ENCODE assay signal across 11 mouse cellular contexts in the genomic region with DNA sequence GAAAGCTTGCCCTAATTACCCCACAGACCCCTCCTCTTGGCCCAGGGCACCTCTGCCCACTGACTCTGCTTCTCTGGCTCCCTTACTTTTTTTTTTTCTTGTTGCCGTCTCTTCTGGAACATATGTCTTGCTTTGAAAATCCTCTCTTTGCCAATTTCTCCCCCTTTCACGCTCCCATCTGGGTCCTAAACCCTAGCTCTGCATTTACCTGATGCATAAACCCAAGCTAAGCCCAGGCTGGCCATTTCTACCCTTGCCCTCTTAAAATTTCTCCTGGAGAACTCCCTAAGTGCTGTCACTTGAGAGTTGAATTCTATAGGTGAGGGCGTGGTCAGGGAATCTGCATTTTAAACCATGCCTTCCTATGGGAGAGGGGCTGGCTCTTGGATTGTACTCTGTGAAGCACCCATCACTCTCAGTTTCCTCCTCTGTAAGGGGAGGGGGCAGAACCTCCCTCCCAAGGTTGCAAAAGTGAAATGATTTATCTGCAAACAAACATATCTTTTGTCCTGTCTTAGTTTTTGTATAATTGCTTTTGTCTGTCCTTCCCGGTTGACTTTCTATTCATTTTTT. TPM values are rescaled to one million over a fixed set of nuclear protein-coding genes. Genes with fewer than 3 reads are reported as not detected.
DNase-seq lines count a peak whose midpoint lies in the region; ATAC-seq and TF ChIP-seq lines count a peak whose summit lies in the region.
"Had no signal": no experiment of that assay in that cellular context is flagged by ENCODE, and none has a peak within 500 bp of the region (broad histone marks: within the 10 kb centered on the region; RNA-seq: fewer than 3 reads in every experiment).

No protein-coding gene starts in this region.

- intact Hi-C loops in left cerebral cortex, postnatal 36 days (cut with DNase I): loop anchor here (1.0 kb wide), 1 partner anchor 20 kb away; no protein-coding TSS in a partner anchor

- H3K4me3 ChIP-seq in kidney, embryonic 15.5 days (replicated peaks): no peak overlapping the region
- H3K4me3 ChIP-seq in embryonic facial prominence, embryonic 11.5 days (ENCODE audit: low read depth, low read length): no peak overlapping the region
- H3K4me3 ChIP-seq in hindbrain, embryonic 15.5 days: no peak overlapping the region; the same call in 1 of the 2 replicates
- peak overlapping the region; percentile 27 for H3K4me3 ChIP-seq in midbrain, embryonic 15.5 days
- no peak overlapping the region for H3K4me3 ChIP-seq in thymus, adult 2 months (ENCODE audit: control insufficient read depth, insufficient read depth, low read length)

- no peaks in the 10 kb centered on the region for H3K36me3 ChIP-seq in kidney, embryonic 15.5 days
- no peaks in the 10 kb centered on the region for H3K36me3 ChIP-seq in embryonic facial prominence, embryonic 11.5 days (replicated peaks; ENCODE audit: control insufficient read depth, insufficient read depth, low read depth, low read length)
- no peaks in the 10 kb centered on the region for H3K36me3 ChIP-seq in hindbrain, embryonic 15.5 days
- no peaks in the 10 kb centered on the region for H3K36me3 ChIP-seq in midbrain, embryonic 15.5 days (replicated peaks)
- no peaks in the 10 kb centered on the region for H3K36me3 ChIP-seq in thymus, adult 2 months (ENCODE audit: control insufficient read depth, insufficient read depth, low read length)

- H3K9ac ChIP-seq in kidney, embryonic 15.5 days: no peak overlapping the region
- no peak overlapping the region for H3K9ac ChIP-seq in embryonic facial prominence, embryonic 11.5 days (replicated peaks; ENCODE audit: low read length)
- no peak overlapping the region for H3K9ac ChIP-seq in hindbrain, embryonic 15.5 days
- peak overlapping the region; percentile 16; the same call in 1 of the 2 replicates for H3K9ac ChIP-seq in midbrain, embryonic 15.5 days

- H3K9me3 ChIP-seq in kidney, embryonic 15.5 days (replicated peaks): no peaks in the 10 kb centered on the region
- no peaks in the 10 kb centered on the region for H3K9me3 ChIP-seq in embryonic facial prominence, embryonic 11.5 days (replicated peaks; ENCODE audit: control insufficient read depth, low read length)
- no peaks in the 10 kb centered on the region for H3K9me3 ChIP-seq in hindbrain, embryonic 15.5 days
- no peaks in the 10 kb centered on the region for H3K9me3 ChIP-seq in midbrain, embryonic 15.5 days

- no peak for DNase-seq in kidney, postnatal 10 days
- peak; percentile 13 for DNase-seq in embryonic facial prominence, embryonic 11.5 days (ENCODE audit: low spot score)
- DNase-seq in left cerebral cortex, postnatal 36 days (ENCODE audit: low spot score in 2 of 2): no peak
- DNase-seq in thymus, adult 2 months: no peak

- ATAC-seq in kidney, embryonic 15.5 days (replicated peaks; ENCODE audit: low FRiP score): no peak
- no peak for ATAC-seq in embryonic facial prominence, embryonic 11.5 days (replicated peaks; ENCODE audit: insufficient number of reproducible peaks, low FRiP score, low TSS enrichment, low read depth)
- no peak for ATAC-seq in hindbrain, embryonic 15.5 days (ENCODE audit: low FRiP score, low read depth)
- ATAC-seq in midbrain, embryonic 15.5 days (replicated peaks): peak; percentile 52; the same call in 1 of the 2 replicates
- ATAC-seq in megakaryocyte progenitor cell, adult 5-6 weeks (replicated peaks; ENCODE audit: poor library complexity): no peak

- H3K4me1 ChIP-seq in kidney, embryonic 15.5 days: peaks cover 12% of the 10 kb centered on the region
- no peaks in the 10 kb centered on the region for H3K4me1 ChIP-seq in embryonic facial prominence, embryonic 11.5 days (ENCODE audit: control insufficient read depth, insufficient read depth, low read length)
- H3K4me1 ChIP-seq in hindbrain, embryonic 15.5 days (replicated peaks): peaks cover 26% of the 10 kb centered on the region
- H3K4me1 ChIP-seq in midbrain, embryonic 15.5 days: peaks cover 24% of the 10 kb centered on the region
- H3K4me1 ChIP-seq in thymus, adult 2 months (replicated peaks; ENCODE audit: control insufficient read depth, insufficient read depth, low read length): no peaks in the 10 kb centered on the region

- TF ChIP-seq POLR2A in thymus, adult 2 months (IDR thresholded peaks at IDR 0.05; ENCODE audit: control insufficient read depth, extremely low read depth, insufficient read depth, low read length, poor library complexity): no peak

- no peak for TF ChIP-seq CTCF in thymus, adult 2 months (IDR thresholded peaks at IDR 0.05; ENCODE audit: borderline replicate concordance, control insufficient read depth, extremely low read depth, insufficient read depth, low read length, poor library complexity)

- H3K27ac ChIP-seq in kidney, embryonic 15.5 days: no peak overlapping the region
- H3K27ac ChIP-seq in embryonic facial prominence, embryonic 11.5 days (replicated peaks; ENCODE audit: low read depth, low read length): no peak overlapping the region
- H3K27ac ChIP-seq in hindbrain, embryonic 15.5 days (replicated peaks): peak overlapping the region; percentile 73
- H3K27ac ChIP-seq in midbrain, embryonic 15.5 days: peak overlapping the region; percentile 84
- H3K27ac ChIP-seq in thymus, adult 2 months (ENCODE audit: control insufficient read depth, insufficient read depth, low read length): no peak overlapping the region

- peaks cover 27% of the 10 kb centered on the region for H3K27me3 ChIP-seq in kidney, embryonic 15.5 days
- no peaks in the 10 kb centered on the region for H3K27me3 ChIP-seq in embryonic facial prominence, embryonic 11.5 days (ENCODE audit: control insufficient read depth, insufficient read depth, low read length)
- peaks cover 4% of the 10 kb centered on the region; the same call in 1 of the 2 replicates for H3K27me3 ChIP-seq in hindbrain, embryonic 15.5 days
- no peaks in the 10 kb centered on the region for H3K27me3 ChIP-seq in midbrain, embryonic 15.5 days (replicated peaks)
- H3K27me3 ChIP-seq in thymus, adult 2 months (ENCODE audit: control insufficient read depth, insufficient read depth, low read length): no peaks in the 10 kb centered on the region

- 18% methylated on average over 4 of the region's 4 CpGs for WGBS in kidney, embryonic 15.5 days
- 16% methylated on average over 4 of the region's 4 CpGs for WGBS in embryonic facial prominence, embryonic 11.5 days
- 5% methylated on average over 4 of the region's 4 CpGs for WGBS in hindbrain, embryonic 15.5 days
- 12% methylated on average over 4 of the region's 4 CpGs for WGBS in midbrain, embryonic 15.5 days
- 70% methylated on average over 4 of the region's 4 CpGs for WGBS in thymus, adult 2 months

- H3K4me2 ChIP-seq in kidney, embryonic 15.5 days: peak overlapping the region; percentile 55
- H3K4me2 ChIP-seq in embryonic facial prominence, embryonic 11.5 days (ENCODE audit: low read depth, low read length): peak overlapping the region; percentile 27
- peak overlapping the region; percentile 53 for H3K4me2 ChIP-seq in hindbrain, embryonic 15.5 days
- peak overlapping the region; percentile 55 for H3K4me2 ChIP-seq in midbrain, embryonic 15.5 days

RNA-seq across cellular contexts. Expression of gene Sirpa, which starts 18.8 kb away (rescaled TPM):
- 28.4 and 30.6 TPM in 2 replicates for polyA plus RNA-seq in kidney, embryonic 15.5 days (2015; fragmentation: Nextera tagmentation; extraction: Ambion mirVana)
- polyA plus RNA-seq in embryonic facial prominence, embryonic 11.5 days (2014; fragmentation: Nextera tagmentation; extraction: Ambion mirVana): 20.9 and 21.2 TPM in 2 replicates
- polyA plus RNA-seq in hindbrain, embryonic 15.5 days (2015; fragmentation: Nextera tagmentation; extraction: Ambion mirVana): 31.7 and 35.1 TPM in 2 replicates
- 39.5 and 40.5 TPM in 2 replicates for polyA plus RNA-seq in midbrain, embryonic 15.5 days (2015; fragmentation: Nextera tagmentation; extraction: Ambion mirVana)
- total RNA-seq in left cerebral cortex, postnatal 36 days (2021): 100 to 1,000 TPM; 386 to 401 TPM
- 56.0 and 63.1 TPM in 2 replicates for polyA plus RNA-seq in thymus, adult 2 months (2012; rRNA removed)
- total RNA-seq in megakaryocyte progenitor cell, adult 5-6 weeks (2015): 62.3 and 67.6 TPM in 2 replicates
- 67.5 and 73.8 TPM in 2 replicates for total RNA-seq in megakaryocyte progenitor cell, adult 5-6 weeks (2017)

RNA-seq across cellular contexts. Expression of gene F830045P16Rik, which starts 37.4 kb away (rescaled TPM):
- 0.08 TPM in 1 of 2 replicates, not detected in the other for polyA plus RNA-seq in kidney, embryonic 15.5 days (2015; fragmentation: Nextera tagmentation; extraction: Ambion mirVana)
- not detected in 2 replicates for polyA plus RNA-seq in embryonic facial prominence, embryonic 11.5 days (2014; fragmentation: Nextera tagmentation; extraction: Ambion mirVana)
- not detected in 2 replicates for polyA plus RNA-seq in hindbrain, embryonic 15.5 days (2015; fragmentation: Nextera tagmentation; extraction: Ambion mirVana)
- polyA plus RNA-seq in midbrain, embryonic 15.5 days (2015; fragmentation: Nextera tagmentation; extraction: Ambion mirVana): not detected in 2 replicates
- 1 to 10 TPM in 1 of 2 experiments, under 1 TPM in 1; 0.68 to 1.1 TPM for total RNA-seq in left cerebral cortex, postnatal 36 days (2021)
- polyA plus RNA-seq in thymus, adult 2 months (2012; rRNA removed): 0.12 TPM in 1 of 2 replicates, not detected in the other
- not detected in 2 replicates for total RNA-seq in megakaryocyte progenitor cell, adult 5-6 weeks (2015)
- not detected in 2 replicates for total RNA-seq in megakaryocyte progenitor cell, adult 5-6 weeks (2017)
- total RNA-seq: adrenal gland, postnatal 14 days; common myeloid progenitor, adult 5-6 weeks had no signal
- polyA plus RNA-seq: gonadal fat pad, adult 2 months had no signal

Comparison
In these comparisons a context has a peak if more than half of its experiments do, and no peak if none do; other contexts are left out.
1. H3K27ac ChIP-seq: peak in hindbrain, embryonic 15.5 days (single experiment) and midbrain, embryonic 15.5 days (single experiment); none in kidney, embryonic 15.5 days (single experiment), embryonic facial prominence, embryonic 11.5 days (single experiment) and thymus, adult 2 months (single experiment).
2. Peak in every context shown above with its lines, with median percentiles within 50 percentile points of each other: H3K4me2 ChIP-seq.